Mouse (Mus musculus) ES-E14 (cell line): ENCODE results near the gene Plxdc1.

ENCODE experiments used
- CHD2 ChIP-seq: IDR thresholded peaks from 2 replicates; pipeline ENCODE4 v1.6.1; 2014; ENCODE audit warnings: mild to moderate bottlenecking, low read depth, low read length, inconsistent platforms
- HCFC1 ChIP-seq: IDR thresholded peaks from 2 replicates; pipeline ENCODE4 v1.6.1; 2012; ENCODE audit warnings: low read length, inconsistent platforms, borderline replicate concordance; ENCODE audit not compliant: insufficient read depth
- ZC3H11A ChIP-seq: IDR thresholded peaks from 2 replicates; pipeline ENCODE4 v1.6.1; 2012; ENCODE audit warnings: low read depth, mild to moderate bottlenecking, inconsistent platforms, low read length, borderline replicate concordance
- ZNF384 ChIP-seq: IDR thresholded peaks from 2 replicates; pipeline ENCODE4 v1.6.1; 2012; ENCODE audit warnings: low read depth, low read length, inconsistent platforms

DNA sequence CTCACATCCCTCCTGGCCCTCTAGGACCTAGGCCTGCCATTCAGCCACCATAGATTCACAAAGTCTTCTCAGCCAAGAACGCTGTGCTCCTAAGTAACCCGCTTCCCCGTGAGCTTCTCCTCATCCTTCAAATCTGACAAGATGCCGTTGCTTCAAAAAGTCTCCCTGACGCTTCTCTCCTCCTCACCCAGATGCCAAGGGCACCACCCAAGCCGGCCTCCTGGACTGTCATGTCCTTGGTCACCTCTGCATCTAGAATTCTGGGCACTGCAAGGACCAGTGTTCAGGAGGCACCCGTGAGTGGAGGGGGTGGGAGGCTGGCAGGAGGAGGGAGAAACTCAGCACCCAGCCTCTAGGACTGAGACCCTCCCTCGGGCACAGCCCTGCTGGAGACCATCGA, 3.5 kb downstream of the Plxdc1 start:
- TF ChIP-seq HCFC1: no peak
- TF ChIP-seq CHD2: no peak
- TF ChIP-seq ZC3H11A: no peak
- TF ChIP-seq ZNF384: no peak
